Mouse (Mus musculus) liver, embryonic 16.5 days (tissue): Measurements from ENCODE around the gene Nckap5. TPM values are rescaled to one million over a fixed set of nuclear protein-coding genes. Genes with fewer than 3 reads are reported as not detected.

Experiments
- ATAC-seq: fragments of 200-750 bp; cut with Nextera tagmentation; 2 replicates; pipeline ENCODE4 v1.8.0; 2017; ENCODE audit warnings: low read depth, mild to moderate bottlenecking, moderate number of reproducible peaks, moderate library complexity
- H3K27ac ChIP-seq: fragments of 300-500 bp; sonication (generic); 2 replicates; pipeline ENCODE4 v1.5.1; 2014; ENCODE audit warnings: mild to moderate bottlenecking, low read length
- H3K27me3 ChIP-seq: fragments of 300-500 bp; sonication (generic); 2 replicates; pipeline ENCODE4 v1.6.1; 2014; ENCODE audit warnings: low read depth, low read length, mixed read lengths; ENCODE audit not compliant: control insufficient read depth, insufficient read depth
- H3K36me3 ChIP-seq: fragments of 300-500 bp; sonication (generic); 2 replicates; pipeline ENCODE4 v1.6.1; 2014; ENCODE audit warnings: mild to moderate bottlenecking; ENCODE audit not compliant: control insufficient read depth, insufficient read depth
- H3K4me1 ChIP-seq: fragments of 300-500 bp; sonication (generic); 2 replicates; pipeline ENCODE4 v1.6.1; 2014; ENCODE audit warnings: low read depth, low read length, mixed read lengths; ENCODE audit not compliant: control insufficient read depth
- H3K4me2 ChIP-seq: fragments of 300-500 bp; sonication (generic); 2 replicates; pipeline ENCODE4 v1.6.1; 2014; ENCODE audit warnings: low read depth, low read length, mixed read lengths
- H3K4me3 ChIP-seq: fragments of 300-500 bp; sonication (generic); 2 replicates; pipeline ENCODE4 v1.5.1; 2014; ENCODE audit warnings: low read depth, mild to moderate bottlenecking, low read length
- H3K9ac ChIP-seq: fragments of 300-500 bp; sonication (generic); 2 replicates; pipeline ENCODE4 v1.6.1; 2014; ENCODE audit warnings: low read depth, low read length
- H3K9me3 ChIP-seq: fragments of 300-500 bp; sonication (generic); replicated peaks from 2 replicates; pipeline ENCODE4 v1.6.1; 2016; ENCODE audit warnings: low read length; ENCODE audit not compliant: control insufficient read depth
- WGBS: fragments of 180-500 bp; shearing (Covaris S2); extraction: QIAGEN DNeasy Blood & Tissue Kit; methylation state at CpG from one replicate; pipeline ENCODE4 v1.1.7; 2014; ENCODE audit not compliant: insufficient replicate concordance; 5-methylcytosine and 5-hydroxymethylcytosine counted together
- polyA plus RNA-seq: library from polyadenylated mRNA; unstranded; fragments of >200 nt; fragmentation: Nextera tagmentation; extraction: Ambion mirVana; gene quantifications from 2 replicates; pipeline ENCODE4 v1.2.1, GENCODE M21; 2015

Gene Nckap5
- polyA plus RNA-seq, 1 experiment from 2014 or later, result 1.9 TPM

GRCm38 (mm10) chr1:126753611-126754010, 77.0 kb downstream of the Nckap5 start:
- Histone ChIP-seq H3K27ac (no peak overlapping the region), H3K27me3 (no peaks in the 10 kb centered on the region), H3K4me3 (no peak overlapping the region), H3K9me3 (no peaks in the 10 kb centered on the region), H3K4me1 (no peaks in the 10 kb centered on the region), H3K4me2 (no peak overlapping the region), H3K9ac (no peak overlapping the region), H3K36me3 (no peaks in the 10 kb centered on the region)
- no peak for ATAC-seq

GRCm38 (mm10) chr1:126752247-126753037, 78.2 kb downstream of the Nckap5 start:
- no peak overlapping the region for H3K9ac ChIP-seq
- H3K4me3 ChIP-seq, result no peak overlapping the region
- H3K4me2 ChIP-seq, result no peak overlapping the region
- no peaks in the 10 kb centered on the region for H3K9me3 ChIP-seq
- 51% methylated on average over 13 of the region's 13 CpGs for whole genome bisulfite sequencing
- no peak for ATAC-seq
- no peaks in the 10 kb centered on the region for H3K36me3 ChIP-seq
- no peaks in the 10 kb centered on the region for H3K27me3 ChIP-seq
- H3K4me1 ChIP-seq, result no peaks in the 10 kb centered on the region
- H3K27ac ChIP-seq, result no peak overlapping the region

GRCm38 (mm10) chr1:126751137-126751536, 79.5 kb downstream of the Nckap5 start:
- Histone ChIP-seq H3K4me3 (no peak overlapping the region), H3K27ac (no peak overlapping the region), H3K4me1 (no peaks in the 10 kb centered on the region), H3K9ac (no peak overlapping the region), H3K9me3 (no peaks in the 10 kb centered on the region), H3K36me3 (no peaks in the 10 kb centered on the region), H3K4me2 (no peak overlapping the region), H3K27me3 (no peaks in the 10 kb centered on the region)
- ATAC-seq, result no peak
- 69% methylated on average over 6 of the region's 6 CpGs for WGBS

- H3K4me3 ChIP-seq, result no peak overlapping the region
- WGBS, result 61% methylated on average over 3 of the region's 3 CpGs
- ATAC-seq, result no peak
- no peak overlapping the region for H3K27ac ChIP-seq
- no peaks in the 10 kb centered on the region for H3K27me3 ChIP-seq
- H3K36me3 ChIP-seq, result no peaks in the 10 kb centered on the region
- no peak overlapping the region for H3K4me2 ChIP-seq
- H3K9me3 ChIP-seq, result no peaks in the 10 kb centered on the region
- no peaks in the 10 kb centered on the region for H3K4me1 ChIP-seq
- no peak overlapping the region for H3K9ac ChIP-seq
These were observed 80.4 kb downstream of the Nckap5 start for GRCm38 (mm10) chr1:126750156-126750555.

GRCm38 (mm10) chr1:126747914-126748313, 82.7 kb downstream of the Nckap5 start:
- Histone ChIP-seq H3K36me3 (no peaks in the 10 kb centered on the region), H3K4me3 (no peak overlapping the region), H3K27ac (no peak overlapping the region), H3K27me3 (no peaks in the 10 kb centered on the region), H3K9ac (no peak overlapping the region), H3K4me2 (no peak overlapping the region), H3K9me3 (no peaks in the 10 kb centered on the region), H3K4me1 (no peaks in the 10 kb centered on the region)
- WGBS, result 50% methylated on average over 4 of the region's 4 CpGs
- ATAC-seq, result no peak

- H3K4me2 ChIP-seq, result no peak overlapping the region
- H3K27ac ChIP-seq, result no peak overlapping the region
- H3K4me3 ChIP-seq, result no peak overlapping the region
- no peaks in the 10 kb centered on the region for H3K27me3 ChIP-seq
- H3K9me3 ChIP-seq, result no peaks in the 10 kb centered on the region
- 45% methylated on average over 4 of the region's 4 CpGs for WGBS
- no peak overlapping the region for H3K9ac ChIP-seq
- no peak for ATAC-seq
- no peaks in the 10 kb centered on the region for H3K36me3 ChIP-seq
- H3K4me1 ChIP-seq, result no peaks in the 10 kb centered on the region
These were observed 85.0 kb downstream of the Nckap5 start for GRCm38 (mm10) chr1:126745482-126746136.

- WGBS, result 62% methylated on average over 14 of the region's 14 CpGs
- no peak overlapping the region for H3K9ac ChIP-seq
These were observed 85.8 kb downstream of the Nckap5 start for GRCm38 (mm10) chr1:126744631-126745305.

GRCm38 (mm10) chr1:126738291-126738640, 92.3 kb downstream of the Nckap5 start:
- ATAC-seq, result no peak
- no peaks in the 10 kb centered on the region for H3K4me1 ChIP-seq
- H3K4me3 ChIP-seq, result peak overlapping the region; percentile 51
- H3K36me3 ChIP-seq, result no peaks in the 10 kb centered on the region
- WGBS, result 7% methylated on average over 12 of the region's 12 CpGs
- H3K9ac ChIP-seq, result no peak overlapping the region
- H3K9me3 ChIP-seq, result no peaks in the 10 kb centered on the region
- peak overlapping the region; percentile 58 for H3K4me2 ChIP-seq
- H3K27ac ChIP-seq, result no peak overlapping the region
- no peaks in the 10 kb centered on the region for H3K27me3 ChIP-seq

More at GRCm38 (mm10) chr1:126744631-126745305, 85.8 kb downstream of the Nckap5 start:
- Histone ChIP-seq H3K4me3 (no peak overlapping the region), H3K27me3 (no peaks in the 10 kb centered on the region), H3K4me1 (no peaks in the 10 kb centered on the region), H3K36me3 (no peaks in the 10 kb centered on the region), H3K4me2 (no peak overlapping the region), H3K27ac (no peak overlapping the region), H3K9me3 (no peaks in the 10 kb centered on the region)
- no peak for ATAC-seq
